Mouse (Mus musculus) heart, embryonic 15.5 days (tissue): ENCODE measurements at regions not wholly inside any gene's neighbourhood (a gene's known extent, or its start where the extent isn't known, plus 50 kb on each side); places are given as distances from the start of the nearest gene placed in this dataset.
"Not testable (repeated sequence)": the region's sequence is repeated elsewhere in the genome, so short reads cannot be mapped to it uniquely, and the experiment has no call there.

Experiments used
- ATAC-seq: fragments of 200-750 bp; cut with Nextera tagmentation; replicated peaks from 2 replicates; pipeline ENCODE4 v1.8.0; 2017; ENCODE audit warnings: low read depth, moderate TSS enrichment; ENCODE audit not compliant: insufficient number of reproducible peaks, insufficient read depth, low FRiP score
- H3K27ac ChIP-seq: fragments of 300-500 bp; sonication (generic); 2 replicates; pipeline ENCODE4 v1.5.1; 2015; ENCODE audit warnings: mild to moderate bottlenecking, inconsistent platforms
- H3K27me3 ChIP-seq: fragments of 300-500 bp; sonication (generic); 2 replicates; pipeline ENCODE4 v1.6.1; 2015; ENCODE audit warnings: inconsistent platforms
- H3K36me3 ChIP-seq: fragments of 300-500 bp; sonication (generic); 2 replicates; pipeline ENCODE4 v1.6.1; 2015; ENCODE audit warnings: mild to moderate bottlenecking, inconsistent platforms
- H3K4me1 ChIP-seq: fragments of 300-500 bp; sonication (generic); replicated peaks from 2 replicates; pipeline ENCODE4 v1.6.1; 2015; ENCODE audit warnings: inconsistent platforms
- H3K4me2 ChIP-seq: fragments of 300-500 bp; sonication (generic); 2 replicates; pipeline ENCODE4 v1.6.1; 2015; ENCODE audit warnings: inconsistent platforms, mild to moderate bottlenecking, moderate library complexity
- H3K4me3 ChIP-seq: fragments of 300-500 bp; sonication (generic); 2 replicates; pipeline ENCODE4 v1.5.1; 2015; ENCODE audit warnings: mild to moderate bottlenecking, inconsistent platforms
- H3K9ac ChIP-seq: fragments of 300-500 bp; sonication (generic); 2 replicates; pipeline ENCODE4 v1.6.1; 2015; ENCODE audit warnings: mild to moderate bottlenecking, inconsistent platforms
- H3K9me3 ChIP-seq: fragments of 300-500 bp; sonication (generic); replicated peaks from 2 replicates; pipeline ENCODE4 v1.6.1; 2016; ENCODE audit warnings: inconsistent platforms
- WGBS: fragments of 180-500 bp; shearing (Covaris S2); methylation state at CpG from one replicate; pipeline ENCODE4 v1.1.7; 2015; ENCODE audit warnings: mixed read lengths; 5-methylcytosine and 5-hydroxymethylcytosine counted together

DNA sequence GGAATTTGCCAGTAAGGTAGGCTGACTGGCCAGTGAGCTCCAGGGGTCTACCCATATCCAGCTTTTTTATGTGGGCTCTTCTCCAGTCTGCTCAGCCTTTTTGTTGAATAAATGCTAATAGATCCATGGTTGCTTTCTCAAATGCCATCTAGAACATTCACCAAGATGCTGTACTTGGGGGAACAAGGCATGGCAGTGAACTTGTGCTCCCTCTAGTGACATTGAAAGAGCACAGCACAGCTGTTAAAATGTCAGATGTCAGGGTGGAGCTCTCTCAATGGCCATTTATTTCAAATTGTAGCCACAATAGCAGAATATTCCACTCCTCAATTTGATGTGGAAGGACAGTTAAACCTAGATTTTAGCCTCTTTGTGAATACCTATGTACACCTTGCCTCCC, 86.3 kb downstream of the Kcnk1 start:
- no peak overlapping the region for H3K4me2 ChIP-seq
- no peak overlapping the region for H3K9ac ChIP-seq
- H3K27me3 ChIP-seq = no peaks in the 10 kb centered on the region

DNA sequence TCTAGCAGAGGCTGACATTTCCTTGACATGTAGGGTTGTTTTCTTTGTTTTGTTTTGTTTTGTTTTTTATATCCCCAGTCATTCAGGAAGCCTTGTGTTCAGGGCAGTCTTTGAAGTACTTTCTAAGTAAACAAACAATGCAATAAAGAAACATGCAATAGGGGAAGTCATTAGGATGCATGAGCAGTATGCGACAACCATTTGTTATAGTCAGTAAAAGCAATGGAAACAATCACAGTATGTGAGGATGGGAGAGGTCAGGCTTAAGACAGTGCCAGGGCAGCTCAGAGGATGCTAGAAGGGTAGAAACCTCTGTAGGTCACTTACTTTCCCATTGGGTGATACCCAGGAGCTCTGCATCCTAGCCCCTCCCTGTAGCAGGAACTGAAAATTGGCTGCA, 87.9 kb downstream of the Kcnk1 start:
- ATAC-seq = no peak
- H3K4me1 ChIP-seq = no peaks in the 10 kb centered on the region
- no peak overlapping the region for H3K27ac ChIP-seq
- 76% methylated on average over 1 of the region's 1 CpGs for WGBS
- H3K36me3 ChIP-seq = no peaks in the 10 kb centered on the region
- no peak overlapping the region for H3K4me2 ChIP-seq
- H3K9ac ChIP-seq = no peak overlapping the region
- no peaks in the 10 kb centered on the region for H3K27me3 ChIP-seq
- no peaks in the 10 kb centered on the region for H3K9me3 ChIP-seq
- no peak overlapping the region for H3K4me3 ChIP-seq

More for the DNA sequence above, 86.3 kb downstream of the Kcnk1 start:
- Histone ChIP-seq H3K4me1 (no peaks in the 10 kb centered on the region), H3K9me3 (no peaks in the 10 kb centered on the region), H3K27ac (no peak overlapping the region), H3K4me3 (no peak overlapping the region), H3K36me3 (no peaks in the 10 kb centered on the region)
- ATAC-seq = no peak

DNA sequence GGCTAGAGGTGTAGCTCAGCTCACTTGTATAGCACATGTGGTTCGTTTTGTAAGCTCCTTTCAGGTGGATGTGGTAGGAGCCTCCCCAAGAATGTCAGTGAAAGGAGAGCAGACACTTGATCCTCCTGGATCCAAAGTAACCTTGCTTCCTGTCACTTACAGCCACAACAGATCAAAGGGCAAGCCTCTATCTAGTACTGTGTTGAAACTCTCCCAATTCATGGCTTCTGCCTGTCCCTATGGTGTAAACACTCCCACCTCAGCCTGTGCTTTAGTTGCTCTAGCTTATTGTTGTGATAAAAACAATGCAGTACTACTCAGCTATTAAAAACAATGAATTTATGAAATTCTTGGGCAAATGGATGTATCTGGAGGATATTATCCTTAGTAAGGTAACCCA, 95.8 kb downstream of the Kcnk1 start:
- Histone ChIP-seq H3K9ac (no peak overlapping the region), H3K27ac (no peak overlapping the region), H3K9me3 (no peaks in the 10 kb centered on the region), H3K4me2 (no peak overlapping the region), H3K27me3 (no peaks in the 10 kb centered on the region), H3K36me3 (no peaks in the 10 kb centered on the region), H3K4me1 (no peaks in the 10 kb centered on the region), H3K4me3 (no peak overlapping the region)
- no peak for ATAC-seq
- WGBS = 51% methylated on average over 1 of the region's 1 CpGs

DNA sequence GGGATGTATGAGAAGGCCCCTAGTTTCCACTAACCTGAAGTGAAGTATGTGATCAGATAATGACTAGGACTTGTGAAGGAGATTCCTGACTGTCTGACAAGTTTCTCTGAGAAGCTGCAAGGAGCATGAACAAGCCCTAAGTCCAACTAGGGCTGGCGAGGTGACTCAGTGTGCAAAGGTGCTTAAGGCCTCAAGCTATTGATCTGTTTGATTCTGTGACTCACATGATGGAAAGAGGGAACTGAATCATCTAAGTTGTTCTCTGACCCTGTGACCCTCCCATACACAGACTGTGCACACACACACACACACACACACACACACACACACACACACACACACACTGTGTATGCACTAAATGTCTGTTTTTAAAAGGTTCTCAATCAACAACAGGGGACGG, 99.0 kb downstream of the Kcnk1 start:
- Histone ChIP-seq H3K4me2 (no peak overlapping the region), H3K9me3 (no peaks in the 10 kb centered on the region), H3K36me3 (no peaks in the 10 kb centered on the region), H3K27me3 (no peaks in the 10 kb centered on the region), H3K4me3 (no peak overlapping the region), H3K4me1 (no peaks in the 10 kb centered on the region), H3K9ac (no peak overlapping the region), H3K27ac (no peak overlapping the region)
- WGBS = 57% methylated on average over 2 of the region's 2 CpGs
- no peak for ATAC-seq

DNA sequence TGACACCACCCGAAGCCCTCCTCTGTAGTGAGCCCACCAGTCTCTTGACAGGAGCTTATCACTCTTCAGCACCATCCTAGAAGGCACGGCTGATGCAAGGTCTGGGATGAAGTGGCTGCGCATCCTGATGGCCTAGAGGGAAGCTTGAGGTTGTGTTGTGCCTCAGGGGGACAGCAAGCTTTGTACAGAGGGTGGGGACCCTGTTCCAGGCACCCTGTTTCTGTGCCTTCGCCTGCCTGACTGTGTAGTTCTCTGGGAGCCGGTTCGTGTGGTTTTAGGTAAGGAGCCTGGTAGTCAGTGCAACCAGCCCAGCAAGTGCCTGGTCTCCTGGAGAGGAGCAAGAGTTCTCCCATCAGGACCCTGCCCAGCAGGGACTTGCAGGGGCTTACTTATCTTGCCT, 101.1 kb downstream of the Kcnk1 start:
- Histone ChIP-seq H3K4me1 (no peaks in the 10 kb centered on the region), H3K4me2 (no peak overlapping the region), H3K4me3 (no peak overlapping the region), H3K9ac (no peak overlapping the region), H3K9me3 (no peaks in the 10 kb centered on the region), H3K27ac (no peak overlapping the region), H3K27me3 (no peaks in the 10 kb centered on the region), H3K36me3 (no peaks in the 10 kb centered on the region)
- 55% methylated on average over 6 of the region's 6 CpGs for WGBS
- ATAC-seq = no peak

DNA sequence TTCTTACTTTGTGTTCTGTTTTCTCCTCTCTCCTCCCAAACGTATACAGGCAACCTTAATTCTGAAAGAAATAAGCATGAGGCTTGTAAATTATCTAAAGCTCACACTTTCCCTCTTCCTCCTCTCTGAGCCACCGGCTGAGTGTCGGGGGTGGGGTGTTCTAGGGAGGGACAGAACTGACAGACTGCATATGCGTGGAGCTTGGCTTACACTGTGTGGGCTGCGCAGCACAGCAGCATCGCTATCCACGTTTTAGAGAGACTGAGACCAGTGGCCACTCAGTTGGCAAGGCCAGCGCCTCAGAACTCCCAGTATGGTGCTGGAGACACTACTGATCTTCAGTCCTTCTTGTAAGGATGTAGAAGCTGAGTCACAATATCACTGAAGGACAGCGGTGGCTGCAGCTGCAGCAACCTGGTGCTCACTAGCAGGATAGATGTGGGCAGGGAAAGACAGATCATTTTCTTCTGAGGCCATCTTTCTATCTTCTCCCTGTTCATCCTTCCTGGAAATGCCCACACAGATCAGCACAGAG, 101.7 kb downstream of the Kcnk1 start:
- H3K9me3 ChIP-seq = no peaks in the 10 kb centered on the region
- no peaks in the 10 kb centered on the region for H3K36me3 ChIP-seq
- no peak overlapping the region for H3K4me3 ChIP-seq
- H3K4me1 ChIP-seq = no peaks in the 10 kb centered on the region
- H3K4me2 ChIP-seq = no peak overlapping the region
- H3K27me3 ChIP-seq = no peaks in the 10 kb centered on the region
- H3K27ac ChIP-seq = no peak overlapping the region
- WGBS = 54% methylated on average over 9 of the region's 9 CpGs
- H3K9ac ChIP-seq = no peak overlapping the region
- ATAC-seq = no peak

DNA sequence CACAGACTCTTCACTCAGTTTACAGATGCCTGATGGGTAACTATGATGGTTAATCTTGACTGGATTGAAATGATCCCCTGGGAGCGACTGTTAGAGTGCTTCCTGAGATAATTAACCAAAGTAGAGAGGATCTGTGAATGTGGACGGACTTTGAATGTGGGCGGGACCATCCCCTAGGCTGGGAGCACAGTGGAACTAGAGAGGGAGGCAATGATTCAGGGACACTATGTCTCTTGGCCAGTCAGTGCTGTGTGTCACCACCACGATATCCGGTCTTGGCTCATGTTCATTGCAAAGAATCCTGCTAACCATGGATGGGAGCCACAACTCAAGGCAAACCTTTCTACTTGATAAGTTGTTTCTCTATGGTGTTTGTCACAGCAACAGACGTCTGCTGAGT, 103.9 kb downstream of the Kcnk1 start:
- Histone ChIP-seq H3K4me2 (no peak overlapping the region), H3K36me3 (no peaks in the 10 kb centered on the region), H3K9me3 (no peaks in the 10 kb centered on the region), H3K4me1 (no peaks in the 10 kb centered on the region), H3K9ac (no peak overlapping the region), H3K27ac (no peak overlapping the region), H3K4me3 (no peak overlapping the region), H3K27me3 (no peaks in the 10 kb centered on the region)
- 72% methylated on average over 6 of the region's 6 CpGs for WGBS
- no peak for ATAC-seq

DNA sequence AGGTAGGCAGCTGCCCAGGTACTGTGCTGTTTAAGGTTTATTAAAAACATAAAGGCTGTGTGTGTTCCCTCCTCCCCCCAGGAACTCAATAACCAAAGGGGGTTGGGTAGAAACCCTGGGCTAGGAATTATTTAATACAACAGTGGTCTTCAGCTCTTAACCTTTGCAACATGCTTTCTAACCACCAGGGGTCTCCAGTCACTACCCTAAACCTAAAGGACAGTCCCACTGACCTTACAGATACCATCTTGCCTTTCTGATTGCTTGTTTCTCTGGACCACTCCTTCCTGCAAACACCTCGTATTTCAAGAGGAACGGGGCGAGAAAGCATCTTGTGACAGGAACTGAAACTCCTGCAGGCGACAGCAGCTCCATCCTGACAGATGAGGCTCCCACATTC, 104.9 kb downstream of the Kcnk1 start:
- H3K4me3 ChIP-seq = no peak overlapping the region
- WGBS = 61% methylated on average over 4 of the region's 4 CpGs
- H3K36me3 ChIP-seq = no peaks in the 10 kb centered on the region
- H3K9me3 ChIP-seq = no peaks in the 10 kb centered on the region
- H3K9ac ChIP-seq = no peak overlapping the region
- no peak overlapping the region for H3K27ac ChIP-seq
- H3K4me2 ChIP-seq = no peak overlapping the region
- no peaks in the 10 kb centered on the region for H3K4me1 ChIP-seq
- no peaks in the 10 kb centered on the region for H3K27me3 ChIP-seq
- ATAC-seq = no peak

DNA sequence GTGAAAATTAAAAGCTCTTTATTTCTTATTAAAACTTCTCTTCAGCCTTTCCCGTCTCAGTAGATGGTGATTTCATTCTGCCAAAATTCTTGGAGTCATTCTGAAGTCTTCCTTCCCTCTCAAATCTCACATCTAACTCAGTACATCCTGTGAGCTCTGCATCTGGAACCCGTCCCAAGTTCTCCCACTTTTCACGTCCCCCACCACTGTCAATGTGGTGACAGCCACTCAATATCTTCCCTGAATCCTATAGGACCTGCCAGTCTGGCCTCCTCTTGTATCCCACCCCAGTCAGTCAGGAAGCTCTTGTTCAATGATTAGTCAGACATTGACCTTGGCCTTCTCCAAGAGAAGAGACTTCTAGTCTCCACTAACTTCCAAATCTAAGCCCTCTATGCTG, 110.1 kb downstream of the Kcnk1 start:
- Histone ChIP-seq H3K9me3 (no peaks in the 10 kb centered on the region), H3K4me1 (no peaks in the 10 kb centered on the region), H3K4me2 (no peak overlapping the region), H3K27me3 (no peaks in the 10 kb centered on the region), H3K9ac (no peak overlapping the region), H3K36me3 (no peaks in the 10 kb centered on the region), H3K27ac (no peak overlapping the region), H3K4me3 (no peak overlapping the region)
- no peak for ATAC-seq
- 55% methylated on average over 3 of the region's 3 CpGs for WGBS

DNA sequence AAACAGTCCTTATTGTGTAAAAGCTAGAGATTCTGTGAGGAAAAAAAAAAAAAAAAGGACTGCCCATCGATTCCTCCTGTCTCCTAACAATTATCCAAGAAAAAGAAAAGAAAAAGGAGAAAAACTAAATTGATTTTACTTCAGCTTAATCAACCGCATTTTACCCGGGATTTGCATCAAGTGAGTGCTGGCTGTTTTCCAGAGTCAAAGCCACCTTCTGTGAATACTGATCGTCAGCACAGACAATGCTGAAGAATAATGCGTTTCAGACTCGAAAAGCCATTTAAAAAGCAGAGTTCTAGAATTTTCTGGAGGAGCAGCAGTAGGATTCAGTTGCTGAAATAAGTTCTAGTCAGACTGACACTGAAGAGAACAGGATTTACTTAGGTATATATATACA, 131.1 kb downstream of the Kcnk1 start:
- Histone ChIP-seq H3K4me1 (no peaks in the 10 kb centered on the region), H3K4me2 (no peak overlapping the region), H3K36me3 (no peaks in the 10 kb centered on the region), H3K27me3 (no peaks in the 10 kb centered on the region), H3K9ac (no peak overlapping the region), H3K9me3 (no peaks in the 10 kb centered on the region), H3K4me3 (no peak overlapping the region), H3K27ac (no peak overlapping the region)
- 66% methylated on average over 6 of the region's 6 CpGs for WGBS
- no peak for ATAC-seq

DNA sequence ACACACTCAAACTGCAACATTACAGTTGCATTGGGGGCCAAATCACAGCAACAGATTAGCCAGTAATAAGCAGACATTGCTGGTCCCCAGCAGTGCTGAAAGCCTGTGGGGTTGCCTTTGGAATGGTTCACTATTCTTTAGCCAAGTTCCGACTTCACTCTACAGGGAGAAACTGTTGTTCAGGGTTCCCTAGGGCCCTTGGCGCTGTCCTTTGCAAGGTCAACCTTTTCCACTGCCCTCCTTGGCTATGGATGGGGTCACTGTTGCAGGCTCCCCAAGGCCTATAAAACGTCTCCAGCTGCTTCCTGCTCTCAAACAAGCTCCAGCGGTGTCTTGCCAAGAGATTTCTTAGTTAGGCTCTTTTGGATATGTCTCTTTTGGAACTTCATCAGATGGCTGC, 137.1 kb downstream of the Kcnk1 start:
- H3K4me2 ChIP-seq = no peak overlapping the region
- no peaks in the 10 kb centered on the region for H3K4me1 ChIP-seq
- H3K4me3 ChIP-seq = no peak overlapping the region
- no peak overlapping the region for H3K27ac ChIP-seq
- H3K9me3 ChIP-seq = no peaks in the 10 kb centered on the region
- 65% methylated on average over 4 of the region's 4 CpGs for WGBS
- no peak overlapping the region for H3K9ac ChIP-seq
- H3K36me3 ChIP-seq = no peaks in the 10 kb centered on the region
- ATAC-seq = no peak
- no peaks in the 10 kb centered on the region for H3K27me3 ChIP-seq

DNA sequence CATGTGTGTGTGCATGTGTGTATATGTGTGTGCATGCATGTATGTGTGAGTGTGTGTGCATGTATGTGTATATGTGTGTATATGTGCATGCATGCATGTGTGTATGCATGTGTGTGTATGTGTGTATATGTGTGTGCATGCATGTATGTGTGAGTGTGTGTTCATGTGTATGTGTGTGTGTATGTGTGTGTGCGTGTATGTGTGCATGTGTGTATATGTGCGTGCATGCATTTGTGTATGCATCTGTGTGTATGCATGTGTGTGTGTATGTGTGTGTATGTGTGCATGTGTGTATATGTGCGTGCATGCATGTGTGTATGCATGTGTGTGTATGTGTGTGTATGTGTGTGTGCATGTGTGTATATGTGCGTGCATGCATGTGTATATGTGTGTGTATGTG, 137.9 kb downstream of the Kcnk1 start:
- 90% methylated on average over 4 of the region's 4 CpGs for WGBS
- H3K4me2 ChIP-seq, H3K27ac ChIP-seq, H3K4me1 ChIP-seq, H3K27me3 ChIP-seq, H3K9me3 ChIP-seq, H3K4me3 ChIP-seq, ATAC-seq, H3K9ac ChIP-seq, H3K36me3 ChIP-seq: not testable (repeated sequence)

DNA sequence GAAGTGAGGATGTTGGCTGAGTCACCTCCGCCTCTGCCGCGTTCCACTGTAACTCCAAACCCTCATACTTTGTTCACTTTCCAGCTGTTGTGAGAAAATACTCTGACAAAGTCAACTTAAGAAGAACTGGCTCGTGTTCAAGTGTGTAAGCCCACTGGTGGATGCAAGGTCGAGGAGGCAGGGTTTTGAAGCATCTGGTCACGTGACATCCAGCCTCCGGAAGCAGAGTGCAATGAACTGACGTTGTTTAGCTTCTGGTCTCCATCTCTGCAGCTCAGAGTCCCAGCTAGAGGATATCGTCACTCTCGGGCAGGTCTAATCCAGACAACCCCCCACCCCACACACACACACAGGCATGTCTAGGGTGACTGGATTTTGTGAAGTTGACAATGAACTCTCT, 140.1 kb downstream of the Kcnk1 start:
- ATAC-seq = no peak

More for the DNA sequence above, 140.1 kb downstream of the Kcnk1 start:
- no peaks in the 10 kb centered on the region for H3K36me3 ChIP-seq
- H3K9ac ChIP-seq = no peak overlapping the region
- H3K27me3 ChIP-seq = peaks cover 27% of the 10 kb centered on the region
- no peak overlapping the region for H3K4me2 ChIP-seq
- no peak overlapping the region for H3K27ac ChIP-seq
- no peak overlapping the region for H3K4me3 ChIP-seq
- peaks cover 12% of the 10 kb centered on the region for H3K4me1 ChIP-seq
- WGBS = 60% methylated on average over 10 of the region's 10 CpGs
- H3K9me3 ChIP-seq = no peaks in the 10 kb centered on the region
